Mouse (Mus musculus): Measurements from ENCODE around the gene Shisa3. TPM values are rescaled to one million over a fixed set of nuclear protein-coding genes. Genes with fewer than 3 reads are reported as not detected.

The Shisa3 gene
- polyA plus RNA-seq, 1 experiment from 2014 or later: 1.4 TPM

- H3K9ac ChIP-seq: no peak overlapping the region
- peaks cover 15% of the 10 kb centered on the region for H3K27me3 ChIP-seq (ENCODE audit: control insufficient read depth, insufficient read depth, low read length)
- no peaks in the 10 kb centered on the region for H3K4me1 ChIP-seq (replicated peaks; ENCODE audit: control insufficient read depth, insufficient read depth, low read length)
- no peak overlapping the region for H3K27ac ChIP-seq
- ATAC-seq (ENCODE audit: low FRiP score) (no peak), DNase-seq (ENCODE audit: low spot score) (no peak)
- peaks cover 44% of the 10 kb centered on the region for H3K36me3 ChIP-seq (replicated peaks; ENCODE audit: control insufficient read depth, insufficient read depth)
- H3K9me3 ChIP-seq (ENCODE audit: control insufficient read depth, low read length): no peaks in the 10 kb centered on the region
- H3K4me3 ChIP-seq (replicated peaks; ENCODE audit: low read length): no peak overlapping the region
- WGBS: 23% methylated on average over 6 of the region's 6 CpGs
- H3K4me2 ChIP-seq (replicated peaks): no peak overlapping the region
Observed at GRCm38 (mm10) chr5:67662715-67663114, 55.0 kb downstream of the Shisa3 start.

GRCm38 (mm10) chr5:67669436-67669896 lies 61.8 kb downstream of the Shisa3 start:
- Histone ChIP-seq H3K9ac (no peak overlapping the region), H3K4me2 (replicated peaks) (no peak overlapping the region), H3K27me3 (ENCODE audit: control insufficient read depth, insufficient read depth, low read length) (peaks cover 6% of the 10 kb centered on the region; the same call in 1 of the 2 replicates), H3K4me1 (replicated peaks; ENCODE audit: control insufficient read depth, insufficient read depth, low read length) (0 out of 2 replicates have a peak, but pooled peaks cover 4% of the 10 kb centered on the region), H3K9me3 (ENCODE audit: control insufficient read depth, low read length) (no peaks in the 10 kb centered on the region), H3K36me3 (replicated peaks; ENCODE audit: control insufficient read depth, insufficient read depth) (peaks cover 40% of the 10 kb centered on the region), H3K27ac (no peak overlapping the region), H3K4me3 (replicated peaks; ENCODE audit: low read length) (no peak overlapping the region)
- peak; percentile 29 for DNase-seq (ENCODE audit: low spot score)
- 64% methylated on average over 13 of the region's 13 CpGs for WGBS
- ATAC-seq (ENCODE audit: low FRiP score): no peak

GRCm38 (mm10) chr5:67670158-67670557 lies 62.5 kb downstream of the Shisa3 start:
- Histone ChIP-seq H3K4me1 (replicated peaks; ENCODE audit: control insufficient read depth, insufficient read depth, low read length) (0 out of 2 replicates have a peak, but pooled peaks cover 4% of the 10 kb centered on the region), H3K36me3 (replicated peaks; ENCODE audit: control insufficient read depth, insufficient read depth) (peaks cover 34% of the 10 kb centered on the region), H3K4me2 (replicated peaks) (no peak overlapping the region), H3K9me3 (ENCODE audit: control insufficient read depth, low read length) (no peaks in the 10 kb centered on the region), H3K4me3 (replicated peaks; ENCODE audit: low read length) (no peak overlapping the region), H3K27ac (no peak overlapping the region), H3K9ac (no peak overlapping the region), H3K27me3 (ENCODE audit: control insufficient read depth, insufficient read depth, low read length) (peaks cover 4% of the 10 kb centered on the region; the same call in 1 of the 2 replicates)
- WGBS: 71% methylated on average over 6 of the region's 6 CpGs
- DNase-seq (ENCODE audit: low spot score) (no peak), ATAC-seq (ENCODE audit: low FRiP score) (no peak)

DNA sequence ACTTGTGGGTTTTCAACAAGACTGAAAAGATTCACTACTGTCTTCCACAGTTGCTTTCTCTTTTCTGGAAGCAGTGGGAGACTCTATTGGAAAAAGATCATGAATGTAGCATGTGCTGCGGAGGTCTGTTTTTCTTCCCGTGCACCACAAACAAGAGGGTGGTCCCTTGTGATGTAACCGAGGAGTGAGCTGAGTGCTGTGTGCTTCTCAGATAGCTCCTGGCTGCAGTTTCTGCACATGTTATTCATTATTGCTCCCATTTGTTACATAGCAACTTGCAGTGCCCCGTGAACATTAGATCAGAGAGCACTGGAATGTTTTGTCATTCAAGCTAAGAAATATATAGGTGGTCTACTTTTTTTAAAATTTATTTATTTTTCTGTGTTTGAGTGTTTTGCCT lies 65.3 kb downstream of the Shisa3 start:
- H3K36me3 ChIP-seq (replicated peaks; ENCODE audit: control insufficient read depth, insufficient read depth): peaks cover 27% of the 10 kb centered on the region
- H3K27ac ChIP-seq: no peak overlapping the region
- H3K9me3 ChIP-seq (ENCODE audit: control insufficient read depth, low read length): no peaks in the 10 kb centered on the region
- H3K4me2 ChIP-seq (replicated peaks): no peak overlapping the region
- 80% methylated on average over 4 of the region's 4 CpGs for WGBS
- H3K27me3 ChIP-seq (ENCODE audit: control insufficient read depth, insufficient read depth, low read length): no peaks in the 10 kb centered on the region
- ATAC-seq (ENCODE audit: low FRiP score) (no peak), DNase-seq (ENCODE audit: low spot score) (no peak)
- H3K9ac ChIP-seq: no peak overlapping the region
- 0 out of 2 replicates have a peak, but pooled peaks cover 4% of the 10 kb centered on the region for H3K4me1 ChIP-seq (replicated peaks; ENCODE audit: control insufficient read depth, insufficient read depth, low read length)
- no peak overlapping the region for H3K4me3 ChIP-seq (replicated peaks; ENCODE audit: low read length)

Small RNA genes within 50 kb of the gene (microRNA-seq; reads per million reads assigned to microRNA genes)
- gene Gm23617: not detected

Other genes starting within 250 kb of the Shisa3 start
- gene Bend4, start 179.6 kb upstream of the Shisa3 start, polyA plus RNA-seq (2014; fragmentation: Nextera tagmentation; extraction: Ambion mirVana): 15.1 and 15.9 TPM in 2 replicates
- gene Atp8a1, start 239.6 kb downstream of the Shisa3 start, polyA plus RNA-seq (2014; fragmentation: Nextera tagmentation; extraction: Ambion mirVana): 77.3 and 80.6 TPM in 2 replicates

Data from hindbrain, embryonic 14.5 days (tissue).